Mouse (Mus musculus) kidney, postnatal 0 days (tissue): ENCODE data around the gene Zbtb44. TPM values are rescaled to one million over a fixed set of nuclear protein-coding genes. Genes with fewer than 3 reads are reported as not detected.

Experiments used
- ATAC-seq: fragments of 200-750 bp; cut with Nextera tagmentation; replicated peaks from 2 replicates; pipeline ENCODE4 v1.8.0; 2017; ENCODE audit warnings: low read depth, moderate number of reproducible peaks, moderate TSS enrichment, moderate library complexity; ENCODE audit not compliant: low FRiP score
- DNase-seq: peaks from one replicate; pipeline ENCODE4 v3.0.0-alpha.2; 2016; ENCODE audit warnings: low spot score
- H3K27ac ChIP-seq: fragments of 300-500 bp; sonication (generic); 2 replicates; pipeline ENCODE4 v1.5.1; 2014; ENCODE audit warnings: mild to moderate bottlenecking
- H3K27me3 ChIP-seq: fragments of 300-500 bp; sonication (generic); 2 replicates; pipeline ENCODE4 v1.6.1; 2014; ENCODE audit warnings: low read length, mixed read lengths; ENCODE audit not compliant: insufficient read depth
- H3K36me3 ChIP-seq: fragments of 300-500 bp; sonication (generic); 2 replicates; pipeline ENCODE4 v1.6.1; 2014; ENCODE audit warnings: low read length, mixed read lengths; ENCODE audit not compliant: insufficient read depth
- H3K4me1 ChIP-seq: fragments of 300-500 bp; sonication (generic); replicated peaks from 2 replicates; pipeline ENCODE4 v1.6.1; 2014; ENCODE audit warnings: antibody characterized with exemption, low read length, mixed read lengths; ENCODE audit not compliant: insufficient read depth
- H3K4me2 ChIP-seq: fragments of 300-500 bp; sonication (generic); 2 replicates; pipeline ENCODE4 v1.6.1; 2014; ENCODE audit warnings: mild to moderate bottlenecking, low read length, moderate library complexity, mixed read lengths
- H3K4me3 ChIP-seq: fragments of 300-500 bp; sonication (generic); replicated peaks from 2 replicates; pipeline ENCODE4 v1.5.1; 2014; ENCODE audit warnings: low read depth, low read length
- H3K9ac ChIP-seq: fragments of 300-500 bp; sonication (generic); 2 replicates; pipeline ENCODE4 v1.6.1; 2014; ENCODE audit warnings: low read depth, low read length
- H3K9me3 ChIP-seq: fragments of 300-500 bp; sonication (generic); replicated peaks from 2 replicates; pipeline ENCODE4 v1.6.1; 2016; ENCODE audit warnings: low read length, inconsistent platforms, mixed read lengths
- CTCF ChIP-seq: IDR thresholded peaks from 2 replicates; pipeline ENCODE4 v1.5.1; 2016; ENCODE audit warnings: antibody characterized with exemption, low read depth, mild to moderate bottlenecking, moderate library complexity
- WGBS: fragments of 180-500 bp; shearing (Covaris S2); extraction: QIAGEN DNeasy Blood & Tissue Kit; methylation state at CpG from one replicate; pipeline ENCODE4 v1.1.7; 2014; 5-methylcytosine and 5-hydroxymethylcytosine counted together
- polyA plus RNA-seq: library from polyadenylated mRNA; unstranded; fragments of >200 nt; fragmentation: Nextera tagmentation; extraction: Ambion mirVana; gene quantifications from 2 replicates; pipeline ENCODE4 v1.2.1, GENCODE M21; 2015

The Zbtb44 gene
- polyA plus RNA-seq, 1 experiment from 2014 or later: 9.8 TPM

DNA sequence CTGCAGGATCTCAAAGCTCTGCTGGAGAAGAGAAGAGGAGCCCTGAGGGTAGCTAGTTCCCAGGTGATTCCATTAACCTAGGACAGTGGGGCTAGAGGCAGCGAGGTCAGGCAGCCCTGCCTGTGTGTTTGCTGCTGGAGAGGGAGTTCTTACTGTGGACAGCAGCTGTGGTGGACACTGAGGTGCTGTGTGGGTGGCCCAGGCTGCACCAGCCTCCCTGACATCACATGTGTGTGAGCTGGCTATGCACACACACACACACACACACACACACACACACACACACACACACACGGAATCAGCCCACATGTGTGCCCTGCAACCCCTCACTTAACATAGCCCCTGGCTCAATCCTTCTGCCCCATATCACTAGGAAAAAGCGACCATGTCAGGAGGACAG lies 57.7 kb downstream of the Zbtb44 start:
- WGBS: 66% methylated on average over 3 of the region's 3 CpGs

DNA sequence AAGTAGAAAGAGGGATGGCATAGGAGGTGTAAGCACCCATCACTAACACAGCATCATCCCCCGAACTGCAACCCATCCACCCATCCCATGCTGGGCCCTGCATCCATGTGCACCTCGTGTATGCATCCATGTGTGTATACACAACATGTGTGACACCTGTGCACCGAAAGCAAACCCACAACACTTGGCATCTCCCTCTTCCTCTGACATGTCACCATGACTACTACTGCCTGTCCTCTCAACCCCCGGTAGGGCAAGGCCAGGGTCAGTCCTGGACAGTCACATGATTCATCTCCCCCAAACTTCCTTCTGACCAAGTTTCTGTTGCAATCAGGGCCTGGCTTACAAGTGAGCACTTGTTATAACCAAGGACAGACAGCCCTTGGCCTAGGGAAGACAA lies 58.4 kb downstream of the Zbtb44 start:
- no peak for DNase-seq
- Histone ChIP-seq H3K27ac (no peak overlapping the region), H3K4me3 (no peak overlapping the region), H3K9ac (no peak overlapping the region), H3K4me1 (no peaks in the 10 kb centered on the region), H3K27me3 (no peaks in the 10 kb centered on the region), H3K36me3 (no peaks in the 10 kb centered on the region), H3K9me3 (no peaks in the 10 kb centered on the region), H3K4me2 (no peak overlapping the region)
- TF ChIP-seq CTCF: no peak
- WGBS: 72% methylated on average over 4 of the region's 4 CpGs
- ATAC-seq: no peak

More for the DNA sequence above, 57.7 kb downstream of the Zbtb44 start:
- H3K9me3 ChIP-seq: no peaks in the 10 kb centered on the region
- no peak overlapping the region for H3K9ac ChIP-seq
- H3K4me2 ChIP-seq: no peak overlapping the region
- no peak for TF ChIP-seq CTCF
- ATAC-seq: no peak
- H3K4me1 ChIP-seq: no peaks in the 10 kb centered on the region
- no peak overlapping the region for H3K4me3 ChIP-seq
- no peak for DNase-seq
- no peaks in the 10 kb centered on the region for H3K36me3 ChIP-seq
- no peaks in the 10 kb centered on the region for H3K27me3 ChIP-seq
- no peak overlapping the region for H3K27ac ChIP-seq

DNA sequence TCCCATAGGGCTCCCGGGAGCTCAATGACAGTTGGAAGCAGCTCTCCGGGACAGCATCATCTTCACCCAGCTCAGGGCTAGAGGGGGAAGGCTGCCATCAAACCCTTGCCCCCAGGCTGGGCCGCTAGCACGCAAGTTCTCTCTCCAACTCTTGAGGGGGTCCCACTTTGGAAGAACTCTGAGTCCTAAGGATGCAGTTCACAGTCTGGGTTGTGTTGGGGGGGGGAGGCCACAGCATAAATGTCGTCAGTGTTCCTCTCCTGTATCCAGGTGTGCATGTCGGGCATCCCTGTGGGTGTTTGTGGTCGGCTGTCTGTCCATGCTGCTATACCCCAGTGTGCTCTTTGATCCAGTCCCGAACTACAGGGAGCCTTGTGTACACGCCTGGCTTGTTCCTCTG lies 59.1 kb downstream of the Zbtb44 start:
- ATAC-seq (no peak), DNase-seq (no peak)
- Histone ChIP-seq H3K4me2 (no peak overlapping the region), H3K9me3 (no peaks in the 10 kb centered on the region), H3K9ac (no peak overlapping the region), H3K36me3 (no peaks in the 10 kb centered on the region), H3K4me1 (no peaks in the 10 kb centered on the region), H3K27me3 (no peaks in the 10 kb centered on the region), H3K4me3 (no peak overlapping the region), H3K27ac (no peak overlapping the region)
- WGBS: 87% methylated on average over 9 of the region's 9 CpGs
- no peak for TF ChIP-seq CTCF

DNA sequence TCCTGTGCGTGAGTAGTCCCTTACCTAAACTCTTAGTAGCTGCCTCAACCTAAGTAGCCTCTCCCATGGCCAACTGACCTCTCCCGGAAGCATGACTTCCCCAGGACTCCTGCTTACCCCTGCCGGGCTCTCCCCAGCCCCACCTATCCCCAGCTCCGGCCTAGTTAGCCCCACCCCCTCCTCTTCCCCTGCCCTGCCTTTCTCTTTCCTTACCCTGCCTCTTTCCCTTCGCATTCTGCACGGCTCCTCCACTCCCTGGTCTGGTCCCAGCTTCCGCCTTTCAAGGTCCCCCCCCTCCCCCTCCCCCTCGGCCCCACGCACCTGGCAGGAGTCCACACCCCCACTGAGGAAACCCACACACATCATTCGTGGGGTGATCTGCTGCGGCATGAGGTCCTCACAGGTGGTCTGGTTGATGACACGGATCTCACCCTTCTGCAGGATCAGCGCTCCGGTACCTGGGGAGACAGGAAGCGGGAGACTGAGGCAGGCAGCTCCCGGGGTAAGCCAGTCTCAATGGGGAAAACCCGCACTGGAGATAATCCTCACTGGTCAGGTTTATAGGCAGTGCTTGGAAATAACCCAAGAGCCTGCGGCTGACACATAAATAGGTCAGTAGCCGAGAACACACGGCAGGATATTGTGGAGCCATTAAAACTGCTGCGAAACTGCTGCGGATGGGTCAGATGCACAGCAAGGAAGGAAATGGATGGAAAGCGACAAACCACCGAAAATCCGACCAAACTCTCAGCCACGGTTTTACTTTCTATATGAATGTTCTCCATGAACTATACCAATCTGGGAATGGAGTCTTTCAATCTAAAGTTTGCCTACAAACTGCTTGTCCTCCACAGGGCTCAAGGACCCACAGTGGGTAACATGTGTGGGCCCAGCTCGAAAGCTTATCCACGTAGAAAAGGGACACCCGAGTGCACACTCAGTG lies 59.9 kb downstream of the Zbtb44 start:
- ATAC-seq: no peak
- DNase-seq: no peak

DNA sequence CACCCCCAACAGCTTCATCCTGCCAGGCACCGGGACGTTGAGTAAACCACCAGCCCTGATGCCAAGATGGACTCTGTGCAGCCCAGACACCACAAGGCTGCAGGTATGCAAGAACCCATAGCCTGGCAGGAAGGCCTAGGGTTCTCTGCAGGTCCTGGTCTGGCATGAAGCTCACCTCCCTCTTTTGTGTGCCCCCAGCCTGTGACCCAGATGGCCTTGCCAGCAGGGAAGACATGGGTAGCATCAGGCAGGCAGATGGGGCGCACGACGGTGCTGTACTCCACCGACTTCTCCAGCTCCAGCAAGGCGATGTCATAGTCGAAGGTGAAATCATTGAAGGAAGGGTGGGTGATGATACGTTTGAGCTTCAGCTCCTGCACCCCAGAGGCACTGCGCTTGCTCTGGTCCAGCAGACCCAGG lies 60.7 kb downstream of the Zbtb44 start:
- Histone ChIP-seq H3K36me3 (no peaks in the 10 kb centered on the region), H3K27me3 (no peaks in the 10 kb centered on the region), H3K4me1 (no peaks in the 10 kb centered on the region), H3K27ac (no peak overlapping the region), H3K9me3 (no peaks in the 10 kb centered on the region), H3K9ac (no peak overlapping the region), H3K4me3 (no peak overlapping the region), H3K4me2 (no peak overlapping the region)
- ATAC-seq: no peak
- 92% methylated on average over 10 of the region's 10 CpGs for WGBS
- TF ChIP-seq CTCF: no peak
- no peak for DNase-seq

More for the DNA sequence above, 59.9 kb downstream of the Zbtb44 start:
- no peak for TF ChIP-seq CTCF
- Histone ChIP-seq H3K4me1 (no peaks in the 10 kb centered on the region), H3K4me3 (no peak overlapping the region), H3K9me3 (no peaks in the 10 kb centered on the region), H3K27me3 (no peaks in the 10 kb centered on the region), H3K9ac (no peak overlapping the region), H3K36me3 (no peaks in the 10 kb centered on the region), H3K4me2 (no peak overlapping the region), H3K27ac (no peak overlapping the region)
- WGBS: 74% methylated on average over 29 of the region's 29 CpGs

DNA sequence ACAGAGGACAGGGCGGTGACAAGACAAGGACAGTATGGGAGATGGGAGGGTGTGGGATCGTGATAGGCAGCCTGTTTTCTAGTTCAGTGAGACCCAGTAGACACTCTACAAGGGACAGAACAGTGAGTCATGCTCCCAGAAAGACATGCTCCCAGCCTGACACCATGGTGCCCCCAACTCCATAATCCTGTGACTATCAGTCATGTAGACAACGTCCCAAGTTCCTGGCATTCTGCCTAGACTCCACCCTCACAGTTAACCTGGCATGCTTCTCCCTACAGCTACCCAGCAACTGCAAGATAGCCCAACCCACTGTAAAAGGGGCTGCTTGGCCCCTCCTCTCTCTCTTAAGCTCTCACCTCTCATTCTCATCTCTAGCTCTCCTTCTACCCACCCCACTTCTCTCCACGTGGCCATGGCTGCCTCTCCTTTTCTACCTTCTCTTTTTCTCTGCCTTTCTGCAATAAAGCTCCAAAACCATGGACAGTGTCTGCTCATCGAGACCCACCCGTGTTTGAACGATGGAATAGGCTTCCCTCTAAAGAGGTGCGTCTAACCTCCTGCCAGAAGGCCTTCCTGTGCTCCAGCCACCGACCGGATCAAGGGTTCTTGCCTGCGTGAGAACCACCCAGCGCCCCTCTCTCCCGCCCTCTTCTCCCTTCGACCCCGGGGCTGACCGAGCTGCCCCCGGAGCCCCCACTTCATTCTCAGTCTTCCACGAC lies 61.8 kb downstream of the Zbtb44 start:
- no peak overlapping the region for H3K4me3 ChIP-seq
- ATAC-seq: no peak

More for the DNA sequence above, 61.8 kb downstream of the Zbtb44 start:
- no peak for TF ChIP-seq CTCF
- Histone ChIP-seq H3K4me1 (no peaks in the 10 kb centered on the region), H3K9me3 (no peaks in the 10 kb centered on the region), H3K27me3 (no peaks in the 10 kb centered on the region), H3K27ac (no peak overlapping the region), H3K9ac (no peak overlapping the region), H3K36me3 (no peaks in the 10 kb centered on the region), H3K4me2 (no peak overlapping the region)
- WGBS: 89% methylated on average over 18 of the region's 18 CpGs
- DNase-seq: no peak
